Comparison of ENCODE assay signal across 20 mouse cellular contexts in genomic region chr11:120200621-120201020, GRCm38 (mm10). TPM values are rescaled to one million over a fixed set of nuclear protein-coding genes. Genes with fewer than 3 reads are reported as not detected.
A peak's percentile ranks its signal among the peaks of the same experiment; 100 is the strongest.
DNase-seq lines count a peak whose midpoint lies in the region; ATAC-seq and TF ChIP-seq lines count a peak whose summit lies in the region.
"Had no signal": no experiment of that assay in that cellular context is flagged by ENCODE, and none has a peak within 500 bp of the region (broad histone marks: within the 10 kb centered on the region; RNA-seq: fewer than 3 reads in every experiment).

No protein-coding gene starts in this region.

- no peak for TF ChIP-seq EP300 in stomach, postnatal 0 days (optimal IDR thresholded peaks at IDR 0.05)

- whole genome bisulfite sequencing in kidney, embryonic 15.5 days = 72% methylated on average over 6 of the region's 6 CpGs
- WGBS in kidney, embryonic 14.5 days = 75% methylated on average over 6 of the region's 6 CpGs
- WGBS in stomach, postnatal 0 days = 52% methylated on average over 6 of the region's 6 CpGs

- peaks cover 34% of the 10 kb centered on the region for H3K4me1 ChIP-seq in kidney, embryonic 15.5 days
- H3K4me1 ChIP-seq in kidney, embryonic 14.5 days (ENCODE audit: control insufficient read depth, insufficient read depth, low read length) = peaks cover 13% of the 10 kb centered on the region
- H3K4me1 ChIP-seq in stomach, postnatal 0 days (replicated peaks; ENCODE audit: control insufficient read depth, insufficient read depth) = no peaks in the 10 kb centered on the region

- no peak for ATAC-seq in kidney, embryonic 15.5 days (replicated peaks; ENCODE audit: low FRiP score)
- ATAC-seq in kidney, embryonic 14.5 days (ENCODE audit: low FRiP score, low TSS enrichment) = no peak
- peak; percentile 72; the same call in 1 of the 2 replicates for ATAC-seq in stomach, postnatal 0 days (ENCODE audit: low FRiP score, low TSS enrichment)
- ATAC-seq: CD4-positive, CD25-positive, alpha-beta regulatory T cell, adult 4 months; forebrain, embryonic 13.5 days; forebrain, embryonic 16.5 days had no signal

- H3K9me3 ChIP-seq in kidney, embryonic 15.5 days (replicated peaks) = no peaks in the 10 kb centered on the region
- H3K9me3 ChIP-seq in kidney, embryonic 14.5 days (ENCODE audit: control insufficient read depth, low read length) = no peaks in the 10 kb centered on the region
- H3K9me3 ChIP-seq in stomach, postnatal 0 days (ENCODE audit: control insufficient read depth, low read length) = no peaks in the 10 kb centered on the region
- H3K9me3 ChIP-seq: forebrain, embryonic 13.5 days; hindbrain, embryonic 12.5 days; hindbrain, embryonic 15.5 days had no signal

- peak overlapping the region; percentile 20; the same call in 1 of the 2 replicates for H3K27ac ChIP-seq in kidney, embryonic 15.5 days
- H3K27ac ChIP-seq in kidney, embryonic 14.5 days (ENCODE audit: low read depth, low read length) = no peak overlapping the region
- no peak overlapping the region for H3K27ac ChIP-seq in stomach, postnatal 0 days (replicated peaks)
- H3K27ac ChIP-seq: forebrain, embryonic 13.5 days; heart, adult 2 months; hindbrain, embryonic 12.5 days; hindbrain, embryonic 15.5 days had no signal

- H3K27me3 ChIP-seq in kidney, embryonic 15.5 days = no peaks in the 10 kb centered on the region
- no peaks in the 10 kb centered on the region for H3K27me3 ChIP-seq in kidney, embryonic 14.5 days (ENCODE audit: control insufficient read depth, insufficient read depth, low read length)
- H3K27me3 ChIP-seq in stomach, postnatal 0 days (ENCODE audit: control insufficient read depth, insufficient read depth, low read length) = no peaks in the 10 kb centered on the region
- H3K27me3 ChIP-seq: forebrain, embryonic 13.5 days; hindbrain, embryonic 12.5 days; hindbrain, embryonic 15.5 days had no signal

- no peak overlapping the region for H3K4me3 ChIP-seq in kidney, embryonic 15.5 days (replicated peaks)
- H3K4me3 ChIP-seq in kidney, embryonic 14.5 days (ENCODE audit: low read length) = no peak overlapping the region
- no peak overlapping the region for H3K4me3 ChIP-seq in stomach, postnatal 0 days (ENCODE audit: low read depth, low read length)
- H3K4me3 ChIP-seq: forebrain, embryonic 10.5 days; forebrain, embryonic 13.5 days; heart, adult 2 months; hindbrain, embryonic 12.5 days; hindbrain, embryonic 15.5 days had no signal

- peak; percentile 66 for DNase-seq in adrenal gland, adult 2 months
- no peak for DNase-seq in adrenal gland, postnatal 25 days
- DNase-seq in stomach, postnatal 0 days (ENCODE audit: low spot score) = peak; percentile 41
- no peak for DNase-seq in cerebellum, postnatal 36 days
- DNase-seq: cerebellum, adult 11-12 months; cerebellum, adult 8-10 months; cerebellum, postnatal 10 days; gastrocnemius, postnatal 10 days; gastrocnemius, postnatal 36 days; heart, adult 2 months; kidney, adult 2 months had no signal

- no peaks in the 10 kb centered on the region for H3K36me3 ChIP-seq in kidney, embryonic 15.5 days
- H3K36me3 ChIP-seq in kidney, embryonic 14.5 days (ENCODE audit: control insufficient read depth, insufficient read depth, low read length) = no peaks in the 10 kb centered on the region
- no peaks in the 10 kb centered on the region for H3K36me3 ChIP-seq in stomach, postnatal 0 days (ENCODE audit: control insufficient read depth, insufficient read depth, low read length)
- H3K36me3 ChIP-seq: forebrain, embryonic 10.5 days; hindbrain, embryonic 12.5 days; hindbrain, embryonic 15.5 days had no signal

- TF ChIP-seq CTCF in stomach, postnatal 0 days (IDR thresholded peaks at IDR 0.05; ENCODE audit: low read depth) = no peak

- H3K4me2 ChIP-seq in kidney, embryonic 15.5 days = no peak overlapping the region
- no peak overlapping the region for H3K4me2 ChIP-seq in kidney, embryonic 14.5 days (replicated peaks; ENCODE audit: low read depth, low read length)
- no peak overlapping the region for H3K4me2 ChIP-seq in stomach, postnatal 0 days (replicated peaks; ENCODE audit: low read depth)
- H3K4me2 ChIP-seq: forebrain, embryonic 13.5 days; heart, embryonic 11.5 days; hindbrain, embryonic 12.5 days; hindbrain, embryonic 15.5 days had no signal

- no peak overlapping the region for H3K9ac ChIP-seq in kidney, embryonic 15.5 days
- no peak overlapping the region for H3K9ac ChIP-seq in kidney, embryonic 14.5 days (ENCODE audit: low read depth, low read length)
- no peak overlapping the region for H3K9ac ChIP-seq in stomach, postnatal 0 days (ENCODE audit: low read length)
- H3K9ac ChIP-seq: forebrain, embryonic 13.5 days; hindbrain, embryonic 12.5 days; hindbrain, embryonic 15.5 days had no signal

RNA-seq across cellular contexts. Expression of gene Bahcc1, which starts 32.1 kb away (rescaled TPM):
- total RNA-seq in adrenal gland, adult 2 months (2021) = 10 to 100 TPM in 1 of 2 experiments, 1 to 10 TPM in 1; 9.2 to 21.9 TPM
- 17.9 and 19.5 TPM in 2 replicates for polyA plus RNA-seq in adrenal gland, adult 2 months (2012; rRNA removed)
- 23.8 and 25.8 TPM in 2 replicates for total RNA-seq in adrenal gland, postnatal 25 days (2021)
- polyA plus RNA-seq in kidney, embryonic 15.5 days (2015; fragmentation: Nextera tagmentation; extraction: Ambion mirVana) = 11.8 and 14.1 TPM in 2 replicates
- 20.3 and 27.2 TPM in 2 replicates for polyA plus RNA-seq in kidney, embryonic 14.5 days (2014; fragmentation: Nextera tagmentation; extraction: Ambion mirVana)
- polyA plus RNA-seq in stomach, postnatal 0 days (2015; fragmentation: Nextera tagmentation; extraction: Ambion mirVana) = 2.7 and 2.9 TPM in 2 replicates
- polyA plus RNA-seq: CD4-positive, CD25-positive, alpha-beta regulatory T cell, adult 4 months had no signal

RNA-seq across cellular contexts. Expression of gene Slc38a10, which starts 49.5 kb away (rescaled TPM):
- total RNA-seq in adrenal gland, adult 2 months (2021) = 100 to 1,000 TPM; 119 to 148 TPM
- 132 and 146 TPM in 2 replicates for polyA plus RNA-seq in adrenal gland, adult 2 months (2012; rRNA removed)
- 122 and 163 TPM in 2 replicates for total RNA-seq in adrenal gland, postnatal 25 days (2021)
- polyA plus RNA-seq in kidney, embryonic 15.5 days (2015; fragmentation: Nextera tagmentation; extraction: Ambion mirVana) = 109 and 115 TPM in 2 replicates
- 81.2 and 89.0 TPM in 2 replicates for polyA plus RNA-seq in kidney, embryonic 14.5 days (2014; fragmentation: Nextera tagmentation; extraction: Ambion mirVana)
- polyA plus RNA-seq in stomach, postnatal 0 days (2015; fragmentation: Nextera tagmentation; extraction: Ambion mirVana) = 40.5 and 42.3 TPM in 2 replicates

Comparison
In these comparisons a context has a peak if more than half of its experiments do, and no peak if none do; other contexts are left out.
1. DNase-seq: peak in adrenal gland, adult 2 months (single experiment) and stomach, postnatal 0 days (single experiment); none in adrenal gland, postnatal 25 days (single experiment) and cerebellum, postnatal 36 days (0 of 2).